Mouse (Mus musculus): ENCODE data around the gene Adra2a. TPM values are rescaled to one million over a fixed set of nuclear protein-coding genes. Genes with fewer than 3 reads are reported as not detected.

The Adra2a gene
- 0.13 and 0.18 TPM in 2 replicates for total RNA-seq (2023)

GRCm38 (mm10) chr19:54043851-54044250, at the start of gene Adra2a:
Gene Adra2a, plus strand, starts transcription at chr19:54044151.

Other genes starting within 250 kb of the Adra2a start
- gene Pdcd4, start 151.9 kb upstream of the Adra2a start, total RNA-seq (2023) = 54.6 and 60.3 TPM in 2 replicates
- gene Shoc2, start 99.8 kb upstream of the Adra2a start, total RNA-seq (2023) = 62.7 and 65.2 TPM in 2 replicates
- gene Bbip1, start 99.5 kb upstream of the Adra2a start, total RNA-seq (2023) = 53.6 and 54.8 TPM in 2 replicates

All from neutrophil, adult 65 days (primary cell).